Mouse (Mus musculus) C2C12 (cell line): Measurements from ENCODE around the gene Slc39a7.

Experiments used
- CEBPB ChIP-seq: IDR thresholded peaks from one replicate; pipeline ENCODE4 v1.6.1; 2011; ENCODE audit warnings: low read depth, mild to moderate bottlenecking, control low read depth, moderate library complexity
- CTCF ChIP-seq: IDR thresholded peaks from one replicate; pipeline ENCODE4 v1.5.1; 2011; ENCODE audit not compliant: control insufficient read depth, insufficient read depth, insufficient read length
- MAX ChIP-seq: IDR thresholded peaks from one replicate; pipeline ENCODE4 v1.6.1; 2011; ENCODE audit warnings: mild to moderate bottlenecking, control low read depth
- MYOD1 ChIP-seq: IDR thresholded peaks from one replicate; pipeline ENCODE4 v1.6.1; 2011; ENCODE audit warnings: low read depth; ENCODE audit not compliant: control insufficient read depth, insufficient read length

GRCm38 (mm10) chr17:34034064-34034463, 2.6 kb upstream of the Slc39a7 start:
- TF ChIP-seq CTCF (peak; percentile 38), MAX (no peak), CEBPB (no peak), MYOD1 (no peak)
